Mouse (Mus musculus): ENCODE data around the gene Polr3b. TPM values are rescaled to one million over a fixed set of nuclear protein-coding genes. Genes with fewer than 3 reads are reported as not detected.

Polr3b gene
- polyA plus RNA-seq, 1 experiment, result 0.47 TPM

- H3K9me3 ChIP-seq (ENCODE audit: control insufficient read depth, low read length), result no peaks in the 10 kb centered on the region
- TF ChIP-seq TAL1 (IDR thresholded peaks at IDR 0.05; ENCODE audit: low read length), result no peak
- TF ChIP-seq GATA1 (IDR thresholded peaks at IDR 0.05; ENCODE audit: low read length), result no peak
- no peak overlapping the region for H3K4me3 ChIP-seq (replicated peaks)
- no peaks in the 10 kb centered on the region for H3K4me1 ChIP-seq (ENCODE audit: control insufficient read depth)
- H3K36me3 ChIP-seq (ENCODE audit: control insufficient read depth), result peaks cover 40% of the 10 kb centered on the region
- H3K27me3 ChIP-seq (ENCODE audit: control insufficient read depth), result no peaks in the 10 kb centered on the region
These were observed 17.8 kb upstream of the Polr3b start for GRCm38 (mm10) chr10:84604335-84604734.

DNA sequence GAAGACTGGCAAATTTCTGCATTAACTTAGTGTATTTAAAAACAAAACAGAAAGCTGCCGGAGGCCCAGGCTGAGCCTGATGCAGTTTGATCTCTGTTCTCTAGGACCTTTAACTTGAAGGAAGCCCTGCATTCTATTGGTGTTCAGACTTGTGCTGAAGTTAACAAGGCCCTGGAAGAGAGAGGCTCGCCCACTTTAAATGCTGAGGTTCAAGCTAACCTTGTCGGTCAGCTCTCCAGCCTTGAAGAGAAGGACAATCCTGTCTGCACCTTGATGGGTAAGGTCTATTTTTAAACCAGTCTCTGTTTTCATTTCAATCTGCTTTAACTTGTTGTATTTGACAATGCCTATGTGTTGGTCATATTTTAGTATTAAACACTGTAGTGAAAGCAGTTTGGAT is 13.7 kb upstream of the Polr3b start:
- Histone ChIP-seq H3K36me3 (ENCODE audit: control insufficient read depth) (peaks cover 62% of the 10 kb centered on the region), H3K27me3 (ENCODE audit: control insufficient read depth) (no peaks in the 10 kb centered on the region), H3K4me1 (ENCODE audit: control insufficient read depth) (peaks cover 4% of the 10 kb centered on the region; the same call in 1 of the 2 replicates), H3K9me3 (ENCODE audit: control insufficient read depth, low read length) (no peaks in the 10 kb centered on the region), H3K4me3 (replicated peaks) (no peak overlapping the region)
- TF ChIP-seq GATA1 (IDR thresholded peaks at IDR 0.05; ENCODE audit: low read length), result no peak
- no peak for TF ChIP-seq TAL1 (IDR thresholded peaks at IDR 0.05; ENCODE audit: low read length)

- no peak overlapping the region for H3K4me3 ChIP-seq (replicated peaks)
- H3K9me3 ChIP-seq (ENCODE audit: control insufficient read depth, low read length), result no peaks in the 10 kb centered on the region
- peaks cover 10% of the 10 kb centered on the region for H3K4me1 ChIP-seq (ENCODE audit: control insufficient read depth)
- no peaks in the 10 kb centered on the region for H3K27me3 ChIP-seq (ENCODE audit: control insufficient read depth)
- TF ChIP-seq GATA1 (IDR thresholded peaks at IDR 0.05; ENCODE audit: low read length), result no peak
- no peak for TF ChIP-seq TAL1 (IDR thresholded peaks at IDR 0.05; ENCODE audit: low read length)
- H3K36me3 ChIP-seq (ENCODE audit: control insufficient read depth), result peaks cover 57% of the 10 kb centered on the region
These were observed 11.8 kb upstream of the Polr3b start for GRCm38 (mm10) chr10:84610324-84610723.

DNA sequence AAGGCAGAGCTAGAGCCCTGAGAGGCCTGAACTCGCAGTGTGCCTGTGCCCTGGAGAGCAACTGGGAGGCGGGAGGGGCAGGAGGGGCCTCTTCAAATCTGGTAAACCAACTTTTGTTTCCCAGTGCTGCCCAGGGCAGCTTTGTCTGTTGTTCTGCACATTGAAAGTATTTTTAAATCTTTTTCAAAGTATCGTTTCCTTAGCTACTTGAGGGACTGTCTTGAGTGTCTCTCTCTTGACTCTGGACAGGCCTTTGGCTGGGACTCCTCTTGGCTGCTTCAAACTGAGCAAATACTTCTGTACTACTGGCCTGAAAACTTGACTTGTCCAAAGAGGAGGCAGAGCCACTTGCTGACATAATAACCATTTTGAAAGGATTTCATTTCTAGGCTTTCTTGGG is 11.3 kb upstream of the Polr3b start:
- TF ChIP-seq GATA1 (IDR thresholded peaks at IDR 0.05; ENCODE audit: low read length), result no peak
- TF ChIP-seq TAL1 (IDR thresholded peaks at IDR 0.05; ENCODE audit: low read length), result no peak
- Histone ChIP-seq H3K4me1 (ENCODE audit: control insufficient read depth) (peaks cover 11% of the 10 kb centered on the region), H3K27me3 (ENCODE audit: control insufficient read depth) (no peaks in the 10 kb centered on the region), H3K36me3 (ENCODE audit: control insufficient read depth) (peaks cover 54% of the 10 kb centered on the region), H3K9me3 (ENCODE audit: control insufficient read depth, low read length) (no peaks in the 10 kb centered on the region), H3K4me3 (replicated peaks) (no peak overlapping the region)

GRCm38 (mm10) chr10:84611664-84612063 is 10.4 kb upstream of the Polr3b start:
- TF ChIP-seq TAL1 (IDR thresholded peaks at IDR 0.05; ENCODE audit: low read length), result no peak
- no peak for TF ChIP-seq GATA1 (IDR thresholded peaks at IDR 0.05; ENCODE audit: low read length)
- H3K27me3 ChIP-seq (ENCODE audit: control insufficient read depth), result no peaks in the 10 kb centered on the region
- H3K36me3 ChIP-seq (ENCODE audit: control insufficient read depth), result peaks cover 53% of the 10 kb centered on the region
- no peak overlapping the region for H3K4me3 ChIP-seq (replicated peaks)
- H3K9me3 ChIP-seq (ENCODE audit: control insufficient read depth, low read length), result no peaks in the 10 kb centered on the region
- peaks cover 11% of the 10 kb centered on the region for H3K4me1 ChIP-seq (ENCODE audit: control insufficient read depth)

GRCm38 (mm10) chr10:84612281-84612680 is 9.8 kb upstream of the Polr3b start:
- no peaks in the 10 kb centered on the region for H3K9me3 ChIP-seq (ENCODE audit: control insufficient read depth, low read length)
- no peak for TF ChIP-seq TAL1 (IDR thresholded peaks at IDR 0.05; ENCODE audit: low read length)
- no peak for TF ChIP-seq GATA1 (IDR thresholded peaks at IDR 0.05; ENCODE audit: low read length)
- no peaks in the 10 kb centered on the region for H3K27me3 ChIP-seq (ENCODE audit: control insufficient read depth)
- H3K4me3 ChIP-seq (replicated peaks), result no peak overlapping the region
- H3K4me1 ChIP-seq (ENCODE audit: control insufficient read depth), result peaks cover 11% of the 10 kb centered on the region
- H3K36me3 ChIP-seq (ENCODE audit: control insufficient read depth), result peaks cover 52% of the 10 kb centered on the region

DNA sequence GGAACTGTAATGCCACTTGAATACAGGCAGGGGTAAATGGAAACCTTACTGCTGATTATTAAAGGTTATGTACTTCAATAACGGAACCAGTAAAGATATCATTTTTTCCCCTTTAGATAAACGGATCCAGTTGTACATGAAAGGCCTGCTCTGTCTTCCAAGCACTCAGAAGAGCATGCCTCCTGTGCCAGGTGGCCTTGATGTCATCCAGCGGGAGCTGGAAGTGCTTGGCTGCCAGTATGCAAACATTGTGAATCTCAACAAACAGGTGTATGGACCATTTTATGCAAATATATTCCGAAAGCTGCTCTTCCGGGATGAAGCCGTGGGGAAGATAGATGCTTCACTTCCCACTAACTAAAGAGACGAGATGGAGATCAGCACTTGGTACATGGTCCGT is 8.7 kb upstream of the Polr3b start:
- Histone ChIP-seq H3K9me3 (ENCODE audit: control insufficient read depth, low read length) (no peaks in the 10 kb centered on the region), H3K36me3 (ENCODE audit: control insufficient read depth) (peaks cover 50% of the 10 kb centered on the region), H3K4me1 (ENCODE audit: control insufficient read depth) (peaks cover 11% of the 10 kb centered on the region), H3K4me3 (replicated peaks) (no peak overlapping the region), H3K27me3 (ENCODE audit: control insufficient read depth) (no peaks in the 10 kb centered on the region)
- TF ChIP-seq TAL1 (IDR thresholded peaks at IDR 0.05; ENCODE audit: low read length) (no peak), GATA1 (IDR thresholded peaks at IDR 0.05; ENCODE audit: low read length) (no peak)

DNA sequence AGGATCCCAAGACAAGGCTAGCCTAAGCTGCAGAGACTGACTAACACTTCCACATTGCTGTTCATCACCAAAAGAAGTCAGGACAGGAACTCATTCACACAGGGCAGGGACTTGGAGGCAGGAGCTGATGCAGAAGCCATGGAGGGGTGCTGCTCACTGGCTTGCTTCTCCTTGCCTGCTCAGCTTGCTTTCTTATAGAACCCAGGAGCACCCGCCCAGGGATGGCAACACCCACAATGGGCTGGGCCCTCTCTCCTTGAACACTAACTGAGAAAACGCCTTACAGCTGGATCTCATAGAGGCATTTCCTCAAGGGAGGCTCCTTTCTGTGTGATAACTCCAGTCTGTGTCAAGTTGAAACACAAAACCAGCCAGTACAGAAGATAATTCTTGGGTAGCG is 7.0 kb upstream of the Polr3b start:
- H3K36me3 ChIP-seq (ENCODE audit: control insufficient read depth), result peaks cover 38% of the 10 kb centered on the region
- H3K27me3 ChIP-seq (ENCODE audit: control insufficient read depth), result no peaks in the 10 kb centered on the region
- TF ChIP-seq TAL1 (IDR thresholded peaks at IDR 0.05; ENCODE audit: low read length) (no peak), GATA1 (IDR thresholded peaks at IDR 0.05; ENCODE audit: low read length) (no peak)
- no peaks in the 10 kb centered on the region for H3K9me3 ChIP-seq (ENCODE audit: control insufficient read depth, low read length)
- H3K4me1 ChIP-seq (ENCODE audit: control insufficient read depth), result peaks cover 11% of the 10 kb centered on the region
- H3K4me3 ChIP-seq (replicated peaks), result no peak overlapping the region

DNA sequence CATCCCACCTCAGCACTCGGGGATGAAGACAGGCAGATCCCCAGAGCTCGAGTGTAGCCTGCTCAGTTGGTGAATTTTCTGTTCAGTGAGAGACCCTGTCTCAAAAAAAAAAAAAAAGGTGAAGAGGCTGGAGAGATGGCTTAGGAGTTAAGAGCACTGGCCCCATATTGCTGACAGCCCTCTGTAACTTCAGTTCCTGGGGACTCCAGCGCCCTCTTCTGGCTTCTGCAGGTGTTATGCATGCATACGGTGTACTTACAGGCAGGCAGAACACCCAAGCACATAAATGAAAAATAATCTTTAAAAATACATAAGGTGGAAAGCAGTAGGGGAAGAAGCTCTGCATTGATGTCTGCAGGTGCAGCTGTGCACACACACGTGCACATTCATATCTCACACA is 9.1 kb downstream of the Polr3b start:
- H3K27me3 ChIP-seq (ENCODE audit: control insufficient read depth), result no peaks in the 10 kb centered on the region
- TF ChIP-seq GATA1 (IDR thresholded peaks at IDR 0.05; ENCODE audit: low read length), result no peak
- TF ChIP-seq TAL1 (IDR thresholded peaks at IDR 0.05; ENCODE audit: low read length), result no peak
- no peaks in the 10 kb centered on the region for H3K4me1 ChIP-seq (ENCODE audit: control insufficient read depth)
- H3K4me3 ChIP-seq (replicated peaks), result no peak overlapping the region
- H3K36me3 ChIP-seq (ENCODE audit: control insufficient read depth), result peaks cover 53% of the 10 kb centered on the region
- H3K9me3 ChIP-seq (ENCODE audit: control insufficient read depth, low read length), result no peaks in the 10 kb centered on the region

- H3K4me3 ChIP-seq (replicated peaks), result no peak overlapping the region
- peaks cover 58% of the 10 kb centered on the region for H3K36me3 ChIP-seq (ENCODE audit: control insufficient read depth)
- TF ChIP-seq GATA1 (IDR thresholded peaks at IDR 0.05; ENCODE audit: low read length) (no peak), TAL1 (IDR thresholded peaks at IDR 0.05; ENCODE audit: low read length) (no peak)
- H3K27me3 ChIP-seq (ENCODE audit: control insufficient read depth), result no peaks in the 10 kb centered on the region
- H3K4me1 ChIP-seq (ENCODE audit: control insufficient read depth), result no peaks in the 10 kb centered on the region
- no peaks in the 10 kb centered on the region for H3K9me3 ChIP-seq (ENCODE audit: control insufficient read depth, low read length)
These were observed 9.9 kb downstream of the Polr3b start for GRCm38 (mm10) chr10:84632005-84632404.
